ENCODE assay signal across 8 mouse cellular contexts in genomic region chr13:64274879-64275753, GRCm38 (mm10). TPM values are rescaled to one million over a fixed set of nuclear protein-coding genes. Genes with fewer than 3 reads are reported as not detected.
DNase-seq lines count a peak whose midpoint lies in the region; ATAC-seq and TF ChIP-seq lines count a peak whose summit lies in the region.

Cdc14b (minus strand) TSS chr13:64275290.

- under 1% methylated on average over 50 of the region's 57 CpGs for WGBS in hindbrain, embryonic 14.5 days

- peak within 1 kb of the TSS; percentile 100 for H3K4me2 ChIP-seq in hindbrain, embryonic 14.5 days (replicated peaks)

- no peak for TF ChIP-seq CTCF in Patski (IDR thresholded peaks at IDR 0.05)

- no peaks in the 10 kb centered on the region for H3K27me3 ChIP-seq in Patski
- peaks cover 42% of the 10 kb centered on the region for H3K27me3 ChIP-seq in hindbrain, embryonic 14.5 days (ENCODE audit: control insufficient read depth, insufficient read depth, low read length)

- CTCF ChIA-PET in Patski (lab: Charles Lee) = interaction anchor here (0.5 kb wide), 1 partner anchor 35 kb away, joined by 3 read pairs; no protein-coding TSS in a partner anchor

- H3K9me3 ChIP-seq in hindbrain, embryonic 14.5 days (ENCODE audit: control insufficient read depth, low read length) = no peaks in the 10 kb centered on the region

- no peak within 1 kb of the TSS for H3K27ac ChIP-seq in hindbrain, embryonic 14.5 days

- H3K9ac ChIP-seq in hindbrain, embryonic 14.5 days = peak within 1 kb of the TSS; percentile 74

- peak; percentile 89 for ATAC-seq in Patski
- peak; percentile 96 for ATAC-seq in hindbrain, embryonic 14.5 days (ENCODE audit: low FRiP score)

- in situ Hi-C loops in Patski (cut with MboI; ENCODE audit: low pct_unique_long_range_greater_than_20kb) = no loop called here

- POLR2A ChIA-PET in Patski (lab: Charles Lee) = interaction anchor here (1.8 kb wide), 1 partner anchor 15 kb away, joined by 5 read pairs; no protein-coding TSS in a partner anchor

- peak within 1 kb of the TSS; percentile 83 for H3K4me3 ChIP-seq in hindbrain, embryonic 14.5 days (replicated peaks; ENCODE audit: low read length)

- no peaks in the 10 kb centered on the region for H3K36me3 ChIP-seq in hindbrain, embryonic 14.5 days (replicated peaks; ENCODE audit: control insufficient read depth, insufficient read depth)

- peak; percentile 38 for DNase-seq in Patski (ENCODE audit: low read depth, low spot score)
- DNase-seq in cerebellum, adult 8-10 months = peak; percentile 63
- DNase-seq in frontal cortex, adult 2 months (ENCODE audit: extremely low spot score in 1 of 2, low spot score in 1 of 2) = peak; percentile 40 to 66
- DNase-seq in hindbrain, embryonic 14.5 days (ENCODE audit: low spot score) = peak; percentile 88
- peak; percentile 31 for DNase-seq in left cerebral cortex, adult 11 months (ENCODE audit: low spot score)
- DNase-seq in lung, postnatal 25 days (ENCODE audit: low spot score) = peak; percentile 59
- peak; percentile 36 for DNase-seq in retina, adult 2 months (ENCODE audit: low read depth, low spot score)
- peak; percentile 70 to 77 for DNase-seq in thymus, postnatal 36 days

- H3K4me1 ChIP-seq in hindbrain, embryonic 14.5 days (replicated peaks; ENCODE audit: control insufficient read depth, insufficient read depth, low read length) = peaks cover 11% of the 10 kb centered on the region

RNA-seq across cellular contexts. Expression of gene Cdc14b, which starts in this region (rescaled TPM):
- polyA plus RNA-seq in Patski (2021) = 19.4 TPM
- 10.6 and 11.8 TPM in 2 replicates for polyA plus RNA-seq in frontal cortex, adult 2 months (2012; rRNA removed)
- polyA plus RNA-seq in hindbrain, embryonic 14.5 days (2014; fragmentation: Nextera tagmentation; extraction: Ambion mirVana) = 3.0 and 4.3 TPM in 2 replicates

Comparison
In these comparisons a context has a peak if more than half of its experiments do, and no peak if none do; other contexts are left out.
1. DNase-seq: peak in every context shown above with its lines; median percentile 88 in hindbrain, embryonic 14.5 days; 74 in thymus, postnatal 36 days; 63 in cerebellum, adult 8-10 months; 59 in lung, postnatal 25 days; 53 in frontal cortex, adult 2 months; 38 in Patski; 36 in retina, adult 2 months; 31 in left cerebral cortex, adult 11 months.